Comparison of ENCODE assay signal across 8 mouse cellular contexts in the genomic region with DNA sequence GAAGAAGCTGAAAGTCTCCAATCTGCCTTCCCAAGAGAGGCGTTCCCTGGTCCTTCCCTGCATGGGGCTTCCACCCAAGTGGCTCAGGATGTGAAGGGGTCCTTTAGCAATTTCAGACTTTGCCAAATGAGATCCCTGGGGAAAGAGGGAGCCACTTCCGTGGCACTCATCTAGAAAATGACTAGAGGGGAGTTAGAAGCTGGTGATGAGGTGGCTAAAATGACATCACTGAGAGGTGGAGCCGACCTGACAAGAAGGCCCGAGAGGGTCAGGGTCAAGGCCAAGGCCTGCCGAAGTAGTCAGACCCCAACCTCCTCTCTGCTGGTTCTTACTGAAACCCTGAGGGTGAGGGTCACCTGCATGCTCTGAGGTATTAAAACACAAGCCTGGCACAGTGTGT. TPM values are rescaled to one million over a fixed set of nuclear protein-coding genes. Genes with fewer than 3 reads are reported as not detected.
DNase-seq lines count a peak whose midpoint lies in the region; ATAC-seq and TF ChIP-seq lines count a peak whose summit lies in the region.

No protein-coding gene starts in this region.

- peak overlapping the region; percentile 67 for H3K4me2 ChIP-seq in lung, embryonic 16.5 days (ENCODE audit: low read depth, low read length)
- H3K4me2 ChIP-seq in forebrain, embryonic 12.5 days = peak overlapping the region; percentile 76
- H3K4me2 ChIP-seq in limb, embryonic 14.5 days (replicated peaks; ENCODE audit: low read depth, low read length, severe bottlenecking) = peak overlapping the region; percentile 79
- H3K4me2 ChIP-seq in stomach, postnatal 0 days (replicated peaks; ENCODE audit: low read depth) = peak overlapping the region; percentile 94

- peak overlapping the region; percentile 81 for H3K4me3 ChIP-seq in lung, embryonic 16.5 days (ENCODE audit: low read length)
- H3K4me3 ChIP-seq in forebrain, embryonic 12.5 days (replicated peaks) = peak overlapping the region; percentile 87
- H3K4me3 ChIP-seq in limb, embryonic 14.5 days (replicated peaks; ENCODE audit: low read length) = peak overlapping the region; percentile 81
- peak overlapping the region; percentile 75 for H3K4me3 ChIP-seq in stomach, postnatal 0 days (ENCODE audit: low read depth, low read length)

- no peak for TF ChIP-seq CTCF in stomach, postnatal 0 days (IDR thresholded peaks at IDR 0.05; ENCODE audit: low read depth)

- H3K9ac ChIP-seq in lung, embryonic 16.5 days (ENCODE audit: low read length) = peak overlapping the region; percentile 94
- H3K9ac ChIP-seq in forebrain, embryonic 12.5 days = peak overlapping the region; percentile 95
- H3K9ac ChIP-seq in limb, embryonic 14.5 days (ENCODE audit: low read depth, low read length, severe bottlenecking) = peak overlapping the region; percentile 88
- peak overlapping the region; percentile 1; the same call in 1 of the 2 replicates for H3K9ac ChIP-seq in stomach, postnatal 0 days (ENCODE audit: low read length)

- TF ChIP-seq POLR2A in limb, embryonic 14.5 days (IDR thresholded peaks at IDR 0.05; ENCODE audit: borderline replicate concordance, extremely low read depth, insufficient read depth, insufficient read length) = no peak

- no peaks in the 10 kb centered on the region for H3K36me3 ChIP-seq in lung, embryonic 16.5 days (ENCODE audit: control insufficient read depth, insufficient read depth, low read length)
- no peaks in the 10 kb centered on the region for H3K36me3 ChIP-seq in forebrain, embryonic 12.5 days (replicated peaks)
- H3K36me3 ChIP-seq in limb, embryonic 14.5 days (ENCODE audit: control insufficient read depth, insufficient read depth, low read length) = no peaks in the 10 kb centered on the region
- no peaks in the 10 kb centered on the region for H3K36me3 ChIP-seq in stomach, postnatal 0 days (ENCODE audit: control insufficient read depth, insufficient read depth, low read length)

- ATAC-seq in lung, embryonic 16.5 days (ENCODE audit: low read depth) = no peak
- ATAC-seq in forebrain, embryonic 12.5 days (ENCODE audit: low FRiP score) = no peak
- ATAC-seq in limb, embryonic 14.5 days (ENCODE audit: low FRiP score, low read depth) = no peak
- ATAC-seq in stomach, postnatal 0 days (ENCODE audit: low FRiP score, low TSS enrichment) = no peak
- no peak for ATAC-seq in activated CD4-positive, CD25-positive, alpha-beta regulatory T cell, adult 4 months
- no peak for ATAC-seq in megakaryocyte, adult 5-6 weeks (ENCODE audit: poor library complexity, severe bottlenecking)

- no peak for TF ChIP-seq EP300 in stomach, postnatal 0 days (optimal IDR thresholded peaks at IDR 0.05)

- intact Hi-C loops in gastrocnemius, postnatal 36 days (cut with DNase I) = no loop called here

- peaks cover 2% of the 10 kb centered on the region; the same call in 1 of the 2 replicates for H3K9me3 ChIP-seq in lung, embryonic 16.5 days (ENCODE audit: control insufficient read depth, low read length)
- H3K9me3 ChIP-seq in forebrain, embryonic 12.5 days = 0 out of 2 replicates have a peak, but pooled peaks cover 2% of the 10 kb centered on the region
- no peaks in the 10 kb centered on the region for H3K9me3 ChIP-seq in limb, embryonic 14.5 days (ENCODE audit: control insufficient read depth, low read length)
- no peaks in the 10 kb centered on the region for H3K9me3 ChIP-seq in stomach, postnatal 0 days (ENCODE audit: control insufficient read depth, low read length)

- H3K27me3 ChIP-seq in lung, embryonic 16.5 days (ENCODE audit: control insufficient read depth, insufficient read depth, low read depth, low read length) = no peaks in the 10 kb centered on the region
- H3K27me3 ChIP-seq in forebrain, embryonic 12.5 days = no peaks in the 10 kb centered on the region
- no peaks in the 10 kb centered on the region for H3K27me3 ChIP-seq in limb, embryonic 14.5 days (ENCODE audit: control insufficient read depth, insufficient read depth, low read length)
- H3K27me3 ChIP-seq in stomach, postnatal 0 days (ENCODE audit: control insufficient read depth, insufficient read depth, low read length) = no peaks in the 10 kb centered on the region

- H3K4me1 ChIP-seq in lung, embryonic 16.5 days (replicated peaks; ENCODE audit: control insufficient read depth, insufficient read depth, low read length) = peaks cover 32% of the 10 kb centered on the region
- H3K4me1 ChIP-seq in forebrain, embryonic 12.5 days = peaks cover 48% of the 10 kb centered on the region
- peaks cover 18% of the 10 kb centered on the region for H3K4me1 ChIP-seq in limb, embryonic 14.5 days (ENCODE audit: control insufficient read depth, insufficient read depth, low read length)
- H3K4me1 ChIP-seq in stomach, postnatal 0 days (replicated peaks; ENCODE audit: control insufficient read depth, insufficient read depth) = peaks cover 3% of the 10 kb centered on the region

- no peak overlapping the region for H3K27ac ChIP-seq in lung, embryonic 16.5 days (ENCODE audit: low read length)
- peak overlapping the region; percentile 94 for H3K27ac ChIP-seq in forebrain, embryonic 12.5 days
- H3K27ac ChIP-seq in limb, embryonic 14.5 days (replicated peaks; ENCODE audit: low read depth, low read length) = no peak overlapping the region
- no peak overlapping the region for H3K27ac ChIP-seq in stomach, postnatal 0 days (replicated peaks)

- 18% methylated on average over 5 of the region's 5 CpGs for WGBS in lung, embryonic 16.5 days
- WGBS in forebrain, embryonic 12.5 days = 4% methylated on average over 5 of the region's 5 CpGs
- WGBS in limb, embryonic 14.5 days = 24% methylated on average over 5 of the region's 5 CpGs
- WGBS in stomach, postnatal 0 days = 18% methylated on average over 5 of the region's 5 CpGs

- no peak for DNase-seq in lung, adult 18-20 months
- DNase-seq in limb, embryonic 14.5 days (ENCODE audit: low spot score) = no peak
- no peak for DNase-seq in stomach, postnatal 0 days (ENCODE audit: low spot score)
- no peak for DNase-seq in gastrocnemius, postnatal 36 days

RNA-seq across cellular contexts. Expression of gene Cdr2l, which starts 1.2 kb away (rescaled TPM):
- polyA plus RNA-seq in lung, embryonic 16.5 days (2015; fragmentation: Nextera tagmentation; extraction: Ambion mirVana) = 11.5 and 12.0 TPM in 2 replicates
- polyA plus RNA-seq in forebrain, embryonic 12.5 days (2016; fragmentation: Nextera tagmentation; extraction: Ambion mirVana) = 28.3 and 29.6 TPM in 2 replicates
- 18.8 and 23.9 TPM in 2 replicates for polyA plus RNA-seq in limb, embryonic 14.5 days (2012; rRNA removed)
- 10.9 and 11.1 TPM in 2 replicates for polyA plus RNA-seq in limb, embryonic 14.5 days (2014; fragmentation: Nextera tagmentation; extraction: Ambion mirVana)
- 3.9 and 4.1 TPM in 2 replicates for polyA plus RNA-seq in stomach, postnatal 0 days (2015; fragmentation: Nextera tagmentation; extraction: Ambion mirVana)
- under 1 TPM in 1 of 2 experiments, not detected in 1; 0.12 TPM for polyA plus RNA-seq in activated CD4-positive, CD25-positive, alpha-beta regulatory T cell, adult 4 months (2017; shearing (Covaris generic))
- total RNA-seq in gastrocnemius, postnatal 36 days (2021) = 1 to 10 TPM; 2.1 to 2.6 TPM
- 0.21 and 0.58 TPM in 2 replicates for total RNA-seq in megakaryocyte, adult 5-6 weeks (2015)
- 0.24 and 0.59 TPM in 2 replicates for total RNA-seq in megakaryocyte, adult 5-6 weeks (2017)

RNA-seq across cellular contexts. Expression of gene Hid1, which starts 15.3 kb away (rescaled TPM):
- 19.1 and 20.2 TPM in 2 replicates for polyA plus RNA-seq in lung, embryonic 16.5 days (2015; fragmentation: Nextera tagmentation; extraction: Ambion mirVana)
- 33.7 and 36.4 TPM in 2 replicates for polyA plus RNA-seq in forebrain, embryonic 12.5 days (2016; fragmentation: Nextera tagmentation; extraction: Ambion mirVana)
- 4.5 and 5.9 TPM in 2 replicates for polyA plus RNA-seq in limb, embryonic 14.5 days (2012; rRNA removed)
- polyA plus RNA-seq in limb, embryonic 14.5 days (2014; fragmentation: Nextera tagmentation; extraction: Ambion mirVana) = 2.1 and 2.3 TPM in 2 replicates
- polyA plus RNA-seq in stomach, postnatal 0 days (2015; fragmentation: Nextera tagmentation; extraction: Ambion mirVana) = 37.5 and 42.7 TPM in 2 replicates
- 1 to 10 TPM; 2.6 to 3.2 TPM for polyA plus RNA-seq in activated CD4-positive, CD25-positive, alpha-beta regulatory T cell, adult 4 months (2017; shearing (Covaris generic))
- 1 to 10 TPM; 2.0 TPM for total RNA-seq in gastrocnemius, postnatal 36 days (2021)
- 0.27 TPM in 1 of 2 replicates, not detected in the other for total RNA-seq in megakaryocyte, adult 5-6 weeks (2015)
- total RNA-seq in megakaryocyte, adult 5-6 weeks (2017) = 0.07 and 0.16 TPM in 2 replicates

RNA-seq across cellular contexts. Expression of gene Mrpl58, which starts 20.7 kb away (rescaled TPM):
- polyA plus RNA-seq in lung, embryonic 16.5 days (2015; fragmentation: Nextera tagmentation; extraction: Ambion mirVana) = 203 and 205 TPM in 2 replicates
- polyA plus RNA-seq in forebrain, embryonic 12.5 days (2016; fragmentation: Nextera tagmentation; extraction: Ambion mirVana) = 222 and 232 TPM in 2 replicates
- polyA plus RNA-seq in limb, embryonic 14.5 days (2012; rRNA removed) = 76.7 and 92.2 TPM in 2 replicates
- polyA plus RNA-seq in limb, embryonic 14.5 days (2014; fragmentation: Nextera tagmentation; extraction: Ambion mirVana) = 169 and 181 TPM in 2 replicates
- 138 and 144 TPM in 2 replicates for polyA plus RNA-seq in stomach, postnatal 0 days (2015; fragmentation: Nextera tagmentation; extraction: Ambion mirVana)
- 100 to 1,000 TPM; 206 to 214 TPM for polyA plus RNA-seq in activated CD4-positive, CD25-positive, alpha-beta regulatory T cell, adult 4 months (2017; shearing (Covaris generic))
- total RNA-seq in gastrocnemius, postnatal 36 days (2021) = 10 to 100 TPM; 86.7 to 98.5 TPM
- total RNA-seq in megakaryocyte, adult 5-6 weeks (2015) = 122 and 124 TPM in 2 replicates
- total RNA-seq in megakaryocyte, adult 5-6 weeks (2017) = 86.9 and 95.9 TPM in 2 replicates

RNA-seq across cellular contexts. Expression of gene Atp5h, which starts 36.9 kb away (rescaled TPM):
- 822 and 823 TPM in 2 replicates for polyA plus RNA-seq in lung, embryonic 16.5 days (2015; fragmentation: Nextera tagmentation; extraction: Ambion mirVana)
- polyA plus RNA-seq in forebrain, embryonic 12.5 days (2016; fragmentation: Nextera tagmentation; extraction: Ambion mirVana) = 843 and 857 TPM in 2 replicates
- 294 and 427 TPM in 2 replicates for polyA plus RNA-seq in limb, embryonic 14.5 days (2012; rRNA removed)
- 870 and 933 TPM in 2 replicates for polyA plus RNA-seq in limb, embryonic 14.5 days (2014; fragmentation: Nextera tagmentation; extraction: Ambion mirVana)
- 883 and 916 TPM in 2 replicates for polyA plus RNA-seq in stomach, postnatal 0 days (2015; fragmentation: Nextera tagmentation; extraction: Ambion mirVana)
- 100 to 1,000 TPM; 705 to 855 TPM for polyA plus RNA-seq in activated CD4-positive, CD25-positive, alpha-beta regulatory T cell, adult 4 months (2017; shearing (Covaris generic))
- 100 to 1,000 TPM; 770 to 834 TPM for total RNA-seq in gastrocnemius, postnatal 36 days (2021)
- total RNA-seq in megakaryocyte, adult 5-6 weeks (2015) = 740 and 790 TPM in 2 replicates
- 901 and 1,038 TPM in 2 replicates for total RNA-seq in megakaryocyte, adult 5-6 weeks (2017)

RNA-seq across cellular contexts. Expression of gene Kctd2, which starts 37.0 kb away (rescaled TPM):
- polyA plus RNA-seq in lung, embryonic 16.5 days (2015; fragmentation: Nextera tagmentation; extraction: Ambion mirVana) = 3.4 and 4.3 TPM in 2 replicates
- 23.9 and 29.8 TPM in 2 replicates for polyA plus RNA-seq in forebrain, embryonic 12.5 days (2016; fragmentation: Nextera tagmentation; extraction: Ambion mirVana)
- polyA plus RNA-seq in limb, embryonic 14.5 days (2012; rRNA removed) = 30.0 and 30.5 TPM in 2 replicates
- polyA plus RNA-seq in limb, embryonic 14.5 days (2014; fragmentation: Nextera tagmentation; extraction: Ambion mirVana) = 26.3 and 27.8 TPM in 2 replicates
- 11.6 and 13.0 TPM in 2 replicates for polyA plus RNA-seq in stomach, postnatal 0 days (2015; fragmentation: Nextera tagmentation; extraction: Ambion mirVana)
- polyA plus RNA-seq in activated CD4-positive, CD25-positive, alpha-beta regulatory T cell, adult 4 months (2017; shearing (Covaris generic)) = 10 to 100 TPM in 1 of 2 experiments, 1 to 10 TPM in 1; 6.9 to 12.2 TPM
- 10 to 100 TPM; 12.7 to 12.9 TPM for total RNA-seq in gastrocnemius, postnatal 36 days (2021)
- 19.6 and 21.2 TPM in 2 replicates for total RNA-seq in megakaryocyte, adult 5-6 weeks (2015)
- total RNA-seq in megakaryocyte, adult 5-6 weeks (2017) = 14.5 and 16.8 TPM in 2 replicates

Comparison
In these comparisons a context has a peak if more than half of its experiments do, and no peak if none do; other contexts are left out.
1. H3K9ac ChIP-seq: peak in every context shown above with its lines; median percentile 95 in forebrain, embryonic 12.5 days; 94 in lung, embryonic 16.5 days; 88 in limb, embryonic 14.5 days; 1 in stomach, postnatal 0 days.